Mouse (Mus musculus) embryonic facial prominence, embryonic 14.5 days (tissue): Measurements from ENCODE around the gene Tff2. TPM values are rescaled to one million over a fixed set of nuclear protein-coding genes. Genes with fewer than 3 reads are reported as not detected.
A peak's percentile ranks its signal among the peaks of the same experiment; 100 is the strongest.

Experiments
- ATAC-seq: fragments of 200-750 bp; cut with Nextera tagmentation; 2 replicates; pipeline ENCODE4 v1.8.0; 2017; ENCODE audit warnings: low read depth, moderate number of reproducible peaks, moderate TSS enrichment
- DNase-seq: peaks from one replicate; pipeline ENCODE4 v3.0.0-alpha.2; 2015; ENCODE audit warnings: low spot score
- H3K27ac ChIP-seq: fragments of 300-500 bp; sonication (generic); replicated peaks from 2 replicates; pipeline ENCODE4 v1.5.1; 2014; ENCODE audit warnings: low read depth, mild to moderate bottlenecking, low read length, moderate library complexity
- H3K27me3 ChIP-seq: fragments of 300-500 bp; sonication (generic); replicated peaks from 2 replicates; pipeline ENCODE4 v1.6.1; 2014; ENCODE audit warnings: low read length; ENCODE audit not compliant: control insufficient read depth, insufficient read depth
- H3K36me3 ChIP-seq: fragments of 300-500 bp; sonication (generic); 2 replicates; pipeline ENCODE4 v1.6.1; 2014; ENCODE audit warnings: low read length, mixed read lengths; ENCODE audit not compliant: control insufficient read depth, insufficient read depth
- H3K4me1 ChIP-seq: fragments of 300-500 bp; sonication (generic); 2 replicates; pipeline ENCODE4 v1.6.1; 2014; ENCODE audit warnings: antibody characterized with exemption, low read length; ENCODE audit not compliant: control insufficient read depth, insufficient read depth
- H3K4me2 ChIP-seq: fragments of 300-500 bp; sonication (generic); 2 replicates; pipeline ENCODE4 v1.6.1; 2014; ENCODE audit warnings: low read depth, mild to moderate bottlenecking, low read length, moderate library complexity, mixed read lengths
- H3K4me3 ChIP-seq: fragments of 300-500 bp; sonication (generic); 2 replicates; pipeline ENCODE4 v1.5.1; 2014; ENCODE audit warnings: low read depth, mild to moderate bottlenecking, low read length
- H3K9ac ChIP-seq: fragments of 300-500 bp; sonication (generic); 2 replicates; pipeline ENCODE4 v1.6.1; 2014; ENCODE audit warnings: low read depth, mild to moderate bottlenecking, low read length, moderate library complexity, mixed read lengths
- H3K9me3 ChIP-seq: fragments of 300-500 bp; sonication (generic); 2 replicates; pipeline ENCODE4 v1.6.1; 2016; ENCODE audit warnings: low read length; ENCODE audit not compliant: control insufficient read depth
- WGBS: fragments of 180-500 bp; shearing (Covaris S2); extraction: QIAGEN DNeasy Blood & Tissue Kit; methylation state at CpG from one replicate; pipeline ENCODE4 v1.1.7; 2014; 5-methylcytosine and 5-hydroxymethylcytosine counted together
- polyA plus RNA-seq: library from polyadenylated mRNA; unstranded; fragments of >200 nt; fragmentation: Nextera tagmentation; extraction: Ambion mirVana; gene quantifications from 2 replicates; pipeline ENCODE4 v1.2.1, GENCODE M21; 2014

Gene Tff2
- polyA plus RNA-seq, 1 experiment from 2014 or later: not detected

DNA sequence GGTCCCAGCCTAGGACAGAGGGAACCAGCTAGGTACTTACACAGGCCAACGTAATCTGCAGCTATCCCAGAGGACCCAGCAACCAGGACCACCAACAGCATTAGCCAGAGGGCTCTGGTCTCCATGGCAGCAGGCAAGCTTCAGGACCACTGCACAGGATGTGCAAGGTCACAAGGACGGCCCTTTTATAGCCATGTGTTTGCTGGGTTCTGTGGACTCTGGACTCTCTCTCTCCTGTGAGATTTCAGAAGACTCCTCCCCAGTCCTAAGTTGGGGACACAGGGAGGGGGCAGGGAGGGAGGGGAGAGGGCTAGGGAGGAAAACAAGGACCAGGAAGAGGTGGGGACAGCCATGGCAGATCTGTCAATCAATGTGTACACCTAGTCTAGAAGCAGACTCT, 14.6 kb downstream of the Tff2 start, which contains the start of gene Tff3:
TSS of gene Tff3 (minus strand) at position 195 of the 400 bp plus-strand sequence.
- no peaks in the 10 kb centered on the region for H3K36me3 ChIP-seq
- H3K4me3 ChIP-seq: no peak within 1 kb of the TSS
- no peak within 1 kb of the TSS for H3K9ac ChIP-seq
- no peak for DNase-seq
- 18% methylated on average over 2 of the region's 2 CpGs for WGBS
- H3K4me1 ChIP-seq: no peaks in the 10 kb centered on the region
- H3K27me3 ChIP-seq: no peaks in the 10 kb centered on the region
- no peak within 1 kb of the TSS for H3K4me2 ChIP-seq
- no peak for ATAC-seq
- no peaks in the 10 kb centered on the region for H3K9me3 ChIP-seq
- H3K27ac ChIP-seq: no peak within 1 kb of the TSS

DNA sequence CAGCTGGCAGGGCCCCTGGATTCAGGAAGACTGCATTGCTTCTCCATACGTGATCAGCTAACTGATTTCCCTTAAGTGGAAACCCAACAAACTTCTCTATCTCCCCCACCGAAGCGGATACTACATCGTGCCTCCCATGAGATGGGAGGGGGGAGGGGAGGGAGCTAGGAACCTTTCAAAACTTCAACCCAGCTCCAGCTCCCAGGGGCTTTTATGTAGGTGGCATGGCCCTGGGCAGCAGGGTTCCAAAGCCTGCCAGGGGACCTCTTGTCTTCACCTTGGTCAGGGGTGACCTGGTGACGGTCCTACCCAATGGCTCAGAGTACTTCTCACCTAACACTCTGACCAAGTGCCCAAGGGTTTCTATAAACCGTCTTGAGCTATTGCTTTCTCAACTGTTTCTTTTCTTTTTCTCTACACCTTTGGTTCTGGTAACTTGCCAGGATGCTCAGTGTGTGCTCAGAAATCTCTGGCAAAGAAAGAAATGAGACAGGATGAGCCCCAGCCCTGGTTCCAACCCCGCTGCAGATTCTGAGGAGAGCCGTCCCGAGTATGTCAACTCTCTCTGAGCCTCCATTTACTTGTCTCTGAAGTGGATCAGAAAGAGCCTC, 15.3 kb downstream of the Tff2 start:
- DNase-seq: no peak
- ATAC-seq: no peak
- Histone ChIP-seq H3K27me3 (no peaks in the 10 kb centered on the region), H3K4me1 (no peaks in the 10 kb centered on the region), H3K27ac (no peak overlapping the region), H3K4me3 (no peak overlapping the region), H3K9ac (no peak overlapping the region), H3K9me3 (no peaks in the 10 kb centered on the region), H3K4me2 (no peak overlapping the region), H3K36me3 (no peaks in the 10 kb centered on the region)
- WGBS: 86% methylated on average over 9 of the region's 9 CpGs

DNA sequence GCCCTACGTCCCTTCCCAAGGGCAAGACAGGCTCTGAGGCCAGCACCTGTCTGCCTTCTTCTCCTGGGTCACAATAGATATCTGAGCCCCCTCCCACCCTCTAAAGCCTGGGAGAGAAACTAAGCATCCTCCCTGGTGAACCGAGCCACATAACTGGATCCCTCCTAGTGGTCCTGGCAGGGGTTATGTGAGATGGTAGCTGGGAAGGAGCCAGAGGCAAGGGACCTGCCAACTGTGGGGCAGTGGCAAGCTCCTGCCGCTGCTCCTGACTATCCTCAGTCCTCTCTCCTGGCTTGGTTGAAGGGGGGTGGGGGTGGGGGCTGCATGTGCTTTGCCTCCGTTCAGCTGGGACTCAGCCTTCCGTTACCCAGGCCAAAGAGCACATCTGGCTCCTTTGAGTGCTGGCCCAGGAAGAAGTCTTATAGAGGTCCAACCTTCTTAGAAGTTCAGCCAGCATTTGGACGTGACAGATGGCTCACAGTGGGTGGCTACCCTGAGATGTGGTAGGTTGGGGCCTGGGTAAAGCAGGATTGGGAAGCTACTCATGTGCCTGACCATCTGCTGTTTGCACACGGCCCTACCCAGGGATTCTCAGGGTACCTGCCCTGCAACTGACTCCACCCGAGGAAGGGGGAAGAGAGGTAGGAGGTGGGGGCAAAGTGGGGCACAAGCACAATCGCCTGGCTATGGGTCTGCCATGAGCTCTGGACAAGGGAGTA, 18.4 kb downstream of the Tff2 start:
- Histone ChIP-seq H3K4me3 (no peak overlapping the region), H3K9ac (no peak overlapping the region), H3K27me3 (no peaks in the 10 kb centered on the region), H3K9me3 (0 out of 2 replicates have a peak, but pooled peaks cover 4% of the 10 kb centered on the region), H3K4me1 (no peaks in the 10 kb centered on the region), H3K36me3 (no peaks in the 10 kb centered on the region), H3K27ac (no peak overlapping the region), H3K4me2 (no peak overlapping the region)
- WGBS: 36% methylated on average over 8 of the region's 9 CpGs
- ATAC-seq (peak; percentile 44; the same call in 1 of the 2 replicates), DNase-seq (peak; percentile 36)

DNA sequence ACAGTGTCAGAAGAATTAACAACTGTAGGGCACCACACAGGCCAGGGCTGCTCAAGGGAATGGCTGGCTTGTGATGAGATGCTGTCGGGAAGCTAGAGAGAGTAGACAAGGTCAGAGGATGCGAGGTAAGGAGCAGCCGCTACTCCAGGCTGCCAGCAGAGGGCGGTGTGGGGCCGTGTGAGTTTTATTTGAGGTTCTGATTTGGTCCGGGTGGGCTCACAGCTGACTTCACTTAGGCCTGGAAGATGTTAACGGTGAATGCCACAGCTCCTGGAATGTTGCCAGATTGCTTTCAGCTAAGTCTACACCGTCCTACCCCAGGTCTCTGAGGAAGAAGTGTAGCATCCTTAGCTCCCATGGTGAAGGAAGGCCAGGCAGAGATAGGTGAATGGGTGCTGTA, 22.1 kb downstream of the Tff2 start:
- Histone ChIP-seq H3K9me3 (0 out of 2 replicates have a peak, but pooled peaks cover 4% of the 10 kb centered on the region), H3K4me2 (no peak overlapping the region), H3K27me3 (no peaks in the 10 kb centered on the region), H3K27ac (no peak overlapping the region), H3K4me3 (no peak overlapping the region), H3K4me1 (no peaks in the 10 kb centered on the region), H3K36me3 (no peaks in the 10 kb centered on the region), H3K9ac (no peak overlapping the region)
- WGBS: 5% methylated on average over 8 of the region's 8 CpGs
- ATAC-seq (no peak), DNase-seq (peak; percentile 57)

DNA sequence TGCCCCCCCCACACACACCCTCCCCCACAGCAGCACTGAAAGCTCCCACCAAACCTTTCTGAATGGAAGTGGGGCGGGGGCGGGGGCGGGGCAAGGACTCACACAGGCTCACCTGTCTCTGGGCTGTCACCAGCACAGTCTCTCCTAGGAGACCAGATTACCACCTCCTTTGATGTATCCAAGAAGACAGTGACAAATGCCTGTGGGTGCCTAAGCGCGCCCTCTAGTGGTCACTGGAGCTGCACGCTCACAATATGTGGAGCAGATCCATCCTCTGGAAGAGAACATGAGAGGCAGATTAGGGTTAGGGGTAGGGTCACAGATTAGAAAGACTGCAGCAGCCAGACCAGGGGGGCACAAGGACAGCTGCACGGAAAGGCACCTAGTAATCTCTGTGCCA, 24.7 kb downstream of the Tff2 start:
- no peaks in the 10 kb centered on the region for H3K4me1 ChIP-seq
- H3K36me3 ChIP-seq: no peaks in the 10 kb centered on the region
- no peaks in the 10 kb centered on the region for H3K27me3 ChIP-seq
- no peak overlapping the region for H3K27ac ChIP-seq
- DNase-seq: peak; percentile 77
- H3K4me3 ChIP-seq: no peak overlapping the region
- peak; percentile 75 for ATAC-seq
- WGBS: 12% methylated on average over 7 of the region's 7 CpGs
- H3K9ac ChIP-seq: no peak overlapping the region
- H3K4me2 ChIP-seq: no peak overlapping the region
- 0 out of 2 replicates have a peak, but pooled peaks cover 4% of the 10 kb centered on the region for H3K9me3 ChIP-seq

DNA sequence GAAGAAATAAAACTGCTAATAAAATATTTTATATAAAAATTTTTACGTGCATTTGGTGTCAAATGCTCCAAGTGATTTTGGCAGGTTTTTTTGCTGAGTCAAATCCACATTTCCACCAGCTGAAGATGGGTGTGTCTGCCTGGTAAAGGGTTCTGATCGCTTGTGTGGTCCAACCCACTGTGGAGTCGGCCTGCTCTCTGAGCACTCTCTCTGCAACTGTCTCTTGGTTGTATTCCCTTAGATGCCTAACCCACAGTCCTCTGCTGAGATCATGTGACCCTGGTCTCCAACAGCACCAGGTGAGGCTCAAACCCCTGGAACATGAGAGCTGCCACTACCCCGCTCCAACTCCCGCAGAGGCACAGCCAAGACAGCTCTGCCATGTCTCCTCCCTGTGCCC, 26.1 kb downstream of the Tff2 start:
- WGBS: 85% methylated on average over 5 of the region's 5 CpGs
- ATAC-seq (no peak), DNase-seq (no peak)
- H3K9me3 ChIP-seq: no peaks in the 10 kb centered on the region
- H3K27ac ChIP-seq: no peak overlapping the region
- no peak overlapping the region for H3K9ac ChIP-seq
- no peaks in the 10 kb centered on the region for H3K4me1 ChIP-seq
- no peaks in the 10 kb centered on the region for H3K27me3 ChIP-seq
- no peak overlapping the region for H3K4me3 ChIP-seq
- no peak overlapping the region for H3K4me2 ChIP-seq
- H3K36me3 ChIP-seq: no peaks in the 10 kb centered on the region

DNA sequence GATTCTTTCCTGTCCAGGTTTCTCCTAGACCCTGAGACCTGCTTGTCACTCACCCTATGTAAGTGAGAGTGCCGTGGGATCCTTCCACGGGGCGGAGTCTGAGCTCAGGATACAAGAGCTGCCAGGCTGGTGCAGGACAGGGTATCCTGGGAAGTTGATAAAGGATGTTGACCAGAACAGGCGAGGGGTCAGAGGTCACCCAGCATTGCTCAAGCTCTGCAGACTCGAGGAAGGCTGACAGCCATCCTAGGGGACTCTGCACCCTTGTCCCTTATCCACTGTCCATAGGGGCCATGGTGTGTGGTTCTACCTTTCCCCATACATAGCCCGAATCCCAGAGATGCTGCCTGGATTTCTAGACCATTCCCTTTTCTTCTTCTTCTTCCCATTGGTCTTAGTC, 28.0 kb downstream of the Tff2 start:
- DNase-seq (no peak), ATAC-seq (no peak)
- H3K9ac ChIP-seq: no peak overlapping the region
- H3K4me1 ChIP-seq: no peaks in the 10 kb centered on the region
- no peak overlapping the region for H3K4me2 ChIP-seq
- no peaks in the 10 kb centered on the region for H3K27me3 ChIP-seq
- WGBS: 57% methylated on average over 6 of the region's 6 CpGs
- H3K27ac ChIP-seq: no peak overlapping the region
- no peaks in the 10 kb centered on the region for H3K9me3 ChIP-seq
- no peaks in the 10 kb centered on the region for H3K36me3 ChIP-seq
- H3K4me3 ChIP-seq: no peak overlapping the region

DNA sequence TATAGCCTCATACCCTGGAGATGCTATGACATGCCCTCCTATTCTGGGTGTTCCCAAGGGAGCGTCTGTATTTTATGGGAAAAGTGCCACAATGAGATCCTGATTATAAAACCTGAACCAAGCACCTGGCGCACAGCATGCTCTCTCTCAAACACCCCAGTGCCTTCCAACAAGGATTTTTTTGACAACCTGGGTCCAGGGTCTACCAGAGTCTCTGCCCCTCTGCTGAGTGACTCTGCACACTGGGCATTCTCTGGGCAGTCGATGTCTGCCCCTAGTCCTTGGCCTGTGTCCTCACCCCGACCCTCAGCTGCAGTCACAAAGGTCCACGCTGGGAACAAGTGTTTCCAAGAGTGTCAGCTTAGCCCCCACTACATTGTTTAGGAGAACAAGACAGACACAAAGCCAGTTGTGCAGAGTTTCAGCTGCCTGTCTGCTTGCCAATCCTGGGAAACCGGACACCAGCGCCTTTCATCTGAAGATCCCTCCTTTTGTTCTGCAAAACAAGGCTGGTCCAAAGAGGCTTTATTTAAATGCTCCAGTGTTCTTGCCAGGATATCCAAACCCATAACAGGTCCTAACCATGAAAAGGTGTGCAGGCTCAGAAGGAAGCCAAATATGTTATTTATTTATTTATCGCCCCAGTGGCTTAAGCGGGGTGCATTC, 30.8 kb downstream of the Tff2 start:
- Histone ChIP-seq H3K4me1 (no peaks in the 10 kb centered on the region), H3K4me3 (no peak overlapping the region), H3K27ac (peak overlapping the region; percentile 56; the same call in 1 of the 2 replicates), H3K36me3 (no peaks in the 10 kb centered on the region), H3K4me2 (no peak overlapping the region), H3K9ac (no peak overlapping the region), H3K27me3 (no peaks in the 10 kb centered on the region), H3K9me3 (no peaks in the 10 kb centered on the region)
- WGBS: 41% methylated on average over 9 of the region's 9 CpGs
- DNase-seq (peak; percentile 88), ATAC-seq (peak; percentile 80)
